Mouse (Mus musculus): ENCODE data around the gene Aldh3a1.
"Not testable (repeated sequence)": the region's sequence is repeated elsewhere in the genome, so short reads cannot be mapped to it uniquely, and the experiment has no call there.

Gene Aldh3a1

DNA sequence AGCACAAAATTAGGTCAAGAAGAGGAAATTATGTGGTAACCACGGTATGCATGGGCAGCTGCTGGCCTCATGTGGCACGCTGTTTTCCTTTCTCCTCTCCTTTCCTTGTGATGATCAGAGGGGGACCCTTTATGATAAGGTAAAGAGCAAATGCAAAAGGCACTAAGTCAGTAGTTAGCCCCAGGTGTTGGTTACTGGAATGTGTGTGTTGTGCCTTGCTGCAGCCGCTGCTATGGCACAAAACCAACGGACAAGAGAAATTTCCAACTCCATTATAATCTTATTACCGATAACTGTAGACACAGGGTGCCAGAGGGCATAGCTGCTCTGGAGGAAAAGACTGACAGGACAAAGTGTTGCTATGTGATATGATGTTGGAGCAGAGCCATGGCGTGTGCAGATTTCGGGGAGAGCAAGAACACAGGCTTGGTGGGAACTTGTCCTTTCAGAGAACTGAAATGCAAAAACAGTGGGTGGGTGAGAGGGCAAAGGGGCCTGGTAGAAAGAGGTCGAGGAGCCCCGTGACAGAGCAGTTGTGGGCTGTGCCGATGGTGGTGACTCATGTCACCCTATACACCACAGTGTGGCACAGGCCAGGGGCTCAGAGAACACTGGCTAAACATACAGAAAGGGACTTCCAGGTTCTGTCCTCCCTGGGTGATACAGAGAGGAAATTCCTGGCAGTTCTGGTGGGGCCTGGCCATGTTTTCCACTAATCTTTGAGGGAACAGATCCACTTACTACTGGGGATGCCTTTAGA, at the start of gene Aldh3a1:
Gene Aldh3a1, plus strand, starts transcription at position 51 of the 760 bp plus-strand sequence.
- no peak for DNase-seq (ENCODE audit: low spot score)

- DNase-seq (ENCODE audit: low spot score): no peak
These were observed 49.2 kb upstream of the Aldh3a1 start for GRCm38 (mm10) chr11:61158141-61158540.

DNA sequence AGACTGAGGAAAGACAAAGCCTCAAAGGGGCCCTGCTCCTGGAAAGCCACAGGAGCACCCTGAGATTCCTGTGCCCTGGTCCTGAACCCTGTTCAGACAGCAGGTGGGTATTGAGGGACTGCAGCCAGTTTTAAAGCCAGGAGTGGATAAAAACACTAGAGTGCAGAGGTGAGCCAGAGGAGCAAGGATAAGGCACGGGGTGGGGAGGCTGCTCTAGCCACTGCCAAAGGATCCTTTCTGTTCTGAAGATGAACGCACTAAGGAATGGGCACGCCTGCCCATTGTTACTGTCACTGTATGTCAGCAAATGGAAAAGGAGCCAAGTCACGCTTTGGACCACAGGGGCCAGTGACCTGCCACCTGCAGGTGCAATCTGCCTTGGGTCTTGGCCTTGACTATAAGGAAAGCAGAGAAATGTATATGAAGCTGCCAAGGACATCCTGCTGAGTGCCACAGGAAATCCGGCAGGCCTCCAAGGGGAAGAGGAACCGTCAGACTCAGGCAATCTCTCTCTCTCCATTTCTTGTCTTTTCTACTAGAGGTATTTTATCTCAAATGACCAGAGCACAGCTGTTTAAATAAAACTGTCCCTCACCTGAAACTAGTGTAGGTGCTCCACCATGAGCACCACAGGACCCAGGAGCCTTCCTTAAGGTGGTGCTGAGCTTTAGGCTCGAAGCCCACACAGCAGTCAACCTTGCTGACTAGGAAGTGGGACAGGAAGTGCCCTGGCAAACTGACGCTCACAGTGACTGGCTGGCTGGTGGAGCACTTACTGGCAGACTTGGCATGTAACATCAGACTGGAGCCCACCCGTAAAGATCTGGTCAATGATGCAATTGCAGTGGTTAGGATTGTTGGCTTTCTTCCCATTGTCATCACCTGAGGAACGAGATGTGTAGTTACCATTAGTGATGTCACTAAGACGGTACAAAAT, 47.3 kb upstream of the Aldh3a1 start:
- DNase-seq (ENCODE audit: low spot score): no peak

- DNase-seq (ENCODE audit: low spot score): no peak
These were observed 46.2 kb upstream of the Aldh3a1 start for GRCm38 (mm10) chr11:61161121-61161520.

DNA sequence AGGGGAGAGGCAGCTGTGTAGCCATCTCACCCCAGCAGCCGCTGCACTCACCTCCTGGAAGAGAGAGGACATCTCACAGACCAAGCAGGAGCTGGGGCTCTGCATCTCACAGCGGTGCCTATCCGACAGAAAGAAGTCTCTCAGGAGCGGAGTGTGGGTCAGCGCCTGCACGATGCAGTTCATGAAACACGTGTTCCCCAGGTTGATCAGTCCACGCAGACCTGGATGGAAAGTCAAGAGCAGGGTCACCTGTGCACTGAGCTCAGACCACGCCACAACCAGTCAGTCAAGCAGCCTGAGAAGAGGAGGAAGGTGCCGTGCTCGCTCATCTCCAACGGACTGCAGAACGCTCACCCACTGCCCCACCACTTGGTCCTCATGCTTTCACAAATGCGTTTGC, 44.6 kb upstream of the Aldh3a1 start:
- no peak for DNase-seq (ENCODE audit: low spot score)

DNA sequence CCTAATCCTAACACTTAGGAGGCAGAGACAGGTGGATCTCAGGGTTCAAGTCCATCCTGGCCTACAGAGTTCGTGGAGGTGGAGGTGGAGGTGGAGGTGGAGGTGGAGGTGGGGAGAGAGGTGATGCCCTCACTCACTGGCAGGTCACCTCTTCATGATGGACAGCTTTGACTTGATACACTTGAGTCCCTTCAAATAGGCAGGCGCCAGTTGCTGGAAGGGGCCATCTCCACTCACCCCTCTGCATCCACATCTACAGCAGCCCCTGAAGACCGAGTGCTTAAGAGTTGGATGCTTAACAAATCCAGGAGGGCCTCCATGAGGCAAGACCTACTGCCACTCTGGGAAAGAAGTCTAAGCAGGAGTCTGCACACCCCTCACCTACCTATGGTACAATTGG, 44.0 kb upstream of the Aldh3a1 start:
- no peak for DNase-seq (ENCODE audit: low spot score)

GRCm38 (mm10) chr11:61164366-61164765, 43.0 kb upstream of the Aldh3a1 start:
- no peak for DNase-seq (ENCODE audit: low spot score)

DNA sequence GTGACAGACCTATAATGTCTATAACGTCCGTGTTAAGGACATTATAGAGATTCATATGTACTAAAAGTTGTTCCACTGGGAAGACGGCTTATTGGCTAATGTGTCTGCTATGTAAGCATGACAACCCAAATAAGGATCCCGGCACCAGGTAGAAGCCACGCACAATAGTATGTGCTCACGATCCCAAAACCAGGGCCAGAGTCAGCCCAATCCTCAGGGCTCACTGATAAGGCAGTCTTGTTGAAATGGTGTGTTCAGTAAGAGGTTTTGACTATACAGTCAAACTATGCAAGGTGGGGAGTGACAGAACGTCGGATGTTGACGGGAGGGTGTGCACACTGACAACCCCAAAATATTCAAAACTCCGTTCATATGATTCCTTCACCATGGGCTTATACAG, 42.5 kb upstream of the Aldh3a1 start:
- DNase-seq (ENCODE audit: low spot score): no peak

GRCm38 (mm10) chr11:61170184-61170583, 37.2 kb upstream of the Aldh3a1 start:
- DNase-seq (ENCODE audit: low spot score): no peak

GRCm38 (mm10) chr11:61173477-61173876, 33.9 kb upstream of the Aldh3a1 start:
- not testable (repeated sequence) for DNase-seq (ENCODE audit: low spot score)

DNA sequence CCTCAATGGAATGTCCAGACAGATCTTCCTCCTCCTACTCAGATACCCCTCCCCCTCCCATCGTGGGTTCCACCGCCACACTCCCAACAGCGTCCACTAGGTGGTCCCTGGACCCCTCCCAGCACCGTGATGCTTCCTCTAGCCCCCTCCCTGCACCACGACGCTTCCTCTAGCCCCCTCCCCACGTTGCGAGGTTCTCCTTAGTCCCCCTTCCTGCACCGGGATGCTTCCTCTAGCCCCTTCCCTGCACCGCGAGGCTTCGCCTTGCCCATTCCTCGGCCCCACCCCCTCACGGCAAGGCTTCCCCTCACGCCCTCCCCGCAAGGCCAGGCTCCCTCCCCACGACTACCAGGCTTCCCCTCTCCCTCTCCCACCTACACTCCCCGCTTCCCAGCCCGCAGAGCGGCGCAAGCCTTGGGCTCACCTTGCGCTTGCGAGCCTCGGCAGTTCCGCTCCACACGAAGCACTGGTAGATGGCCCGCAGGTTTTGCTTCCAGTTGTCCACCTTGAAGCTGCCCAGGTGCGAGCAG, 33.0 kb upstream of the Aldh3a1 start:
- DNase-seq (ENCODE audit: low spot score): no peak

GRCm38 (mm10) chr11:61174821-61175658, 32.3 kb upstream of the Aldh3a1 start, which contains the start of gene Usp22:
TSS of gene Usp22 (minus strand) at chr11:61175055.
- peak; percentile 97 for DNase-seq (ENCODE audit: low spot score)

DNA sequence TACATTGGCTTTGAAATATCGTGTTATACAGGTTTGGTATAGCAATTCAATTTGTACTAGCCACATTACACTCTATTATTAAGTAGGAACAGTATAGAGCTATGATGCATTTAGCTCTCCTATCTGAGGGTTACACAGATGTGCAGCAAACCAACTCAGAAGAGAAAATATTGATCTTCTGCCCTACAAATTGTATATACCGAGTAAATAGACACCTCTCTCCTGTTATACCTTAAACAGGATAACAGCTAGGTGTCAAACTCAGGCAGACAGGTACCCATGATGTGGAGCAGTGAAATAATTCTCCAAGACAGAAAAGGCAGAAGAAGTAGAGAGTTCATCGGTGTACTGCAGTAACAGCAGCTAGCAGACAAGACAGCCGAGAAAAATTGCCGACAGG, 31.6 kb upstream of the Aldh3a1 start:
- DNase-seq (ENCODE audit: low spot score): no peak

DNA sequence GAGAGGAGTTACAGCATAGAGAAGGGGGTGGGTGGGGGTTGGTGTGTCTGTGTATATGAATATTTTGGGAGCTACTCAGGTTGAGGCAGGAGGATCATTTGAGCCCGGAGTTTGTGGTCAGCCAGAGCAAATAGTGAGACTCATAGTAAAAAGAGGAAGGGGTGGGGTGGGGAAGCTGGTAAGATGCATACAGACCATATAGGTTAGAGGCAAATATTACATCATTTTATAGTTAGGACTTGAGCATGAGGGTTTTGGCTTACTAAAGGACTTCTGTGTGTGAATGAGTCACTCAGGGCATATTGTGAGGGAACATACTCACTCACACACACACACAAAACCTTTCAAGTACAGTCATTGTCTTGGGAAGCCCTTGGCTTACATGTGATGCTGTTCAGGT, 31.0 kb upstream of the Aldh3a1 start:
- DNase-seq (ENCODE audit: low spot score): no peak

- no peak for DNase-seq (ENCODE audit: low spot score)
These were observed 27.0 kb upstream of the Aldh3a1 start for GRCm38 (mm10) chr11:61180361-61180760.

DNA sequence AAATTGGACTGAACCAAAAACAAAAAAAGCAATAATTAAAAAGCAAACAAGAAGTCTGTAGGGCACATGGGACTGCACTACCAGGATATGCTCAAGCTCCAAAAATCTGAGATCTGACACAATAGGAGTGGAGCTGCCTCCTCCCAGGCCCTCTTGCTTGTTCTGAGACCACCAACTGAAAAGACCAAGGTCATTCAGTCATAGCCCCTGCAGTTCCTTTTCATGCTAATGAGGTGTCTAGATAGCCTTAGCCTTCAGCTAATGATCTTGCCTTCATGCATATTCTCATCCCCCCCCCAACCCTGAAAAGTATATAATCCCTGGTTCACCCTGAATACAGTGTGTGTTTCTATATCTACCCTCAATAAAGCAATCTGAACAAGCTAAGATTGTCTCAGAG, 25.7 kb upstream of the Aldh3a1 start:
- no peak for DNase-seq (ENCODE audit: low spot score)

DNA sequence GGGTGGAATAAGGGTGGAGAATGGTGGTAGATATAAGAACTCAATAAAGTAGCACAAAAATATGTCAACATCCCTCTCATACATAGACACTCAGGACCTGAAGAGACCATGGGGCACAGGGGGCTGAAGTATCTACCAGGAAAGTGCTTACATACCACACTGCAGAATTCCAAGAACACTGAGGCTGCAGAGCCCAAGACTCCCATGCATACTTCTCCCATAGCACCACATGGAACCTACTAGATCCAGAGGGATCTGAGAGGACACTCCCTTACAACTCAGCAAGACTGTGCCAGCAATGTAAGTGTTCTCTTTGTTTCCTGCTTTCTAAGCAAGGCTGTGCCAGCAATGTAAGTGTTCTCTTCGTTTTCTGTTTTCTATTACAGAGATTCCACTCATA, 23.5 kb upstream of the Aldh3a1 start:
- no peak for DNase-seq (ENCODE audit: low spot score)

DNA sequence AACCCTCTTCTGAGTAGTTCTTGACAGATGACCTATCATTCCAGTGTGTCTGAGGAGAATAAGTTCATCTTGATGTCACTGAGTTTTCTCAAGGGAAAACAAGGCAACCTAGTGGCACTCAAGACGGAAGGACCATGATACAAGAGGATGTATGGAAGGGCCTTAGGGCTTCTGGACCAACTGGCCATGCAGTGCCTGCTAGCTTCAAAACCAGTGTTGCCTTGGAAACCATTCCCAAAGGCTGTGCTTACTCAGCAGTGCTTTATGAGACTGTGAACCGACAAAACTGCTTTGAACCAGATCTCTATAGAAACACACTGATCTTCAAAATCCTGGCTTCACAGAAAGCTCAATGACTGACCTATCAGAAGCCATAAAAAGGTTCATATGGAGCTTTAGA, 16.6 kb upstream of the Aldh3a1 start:
- DNase-seq (ENCODE audit: low spot score): no peak

DNA sequence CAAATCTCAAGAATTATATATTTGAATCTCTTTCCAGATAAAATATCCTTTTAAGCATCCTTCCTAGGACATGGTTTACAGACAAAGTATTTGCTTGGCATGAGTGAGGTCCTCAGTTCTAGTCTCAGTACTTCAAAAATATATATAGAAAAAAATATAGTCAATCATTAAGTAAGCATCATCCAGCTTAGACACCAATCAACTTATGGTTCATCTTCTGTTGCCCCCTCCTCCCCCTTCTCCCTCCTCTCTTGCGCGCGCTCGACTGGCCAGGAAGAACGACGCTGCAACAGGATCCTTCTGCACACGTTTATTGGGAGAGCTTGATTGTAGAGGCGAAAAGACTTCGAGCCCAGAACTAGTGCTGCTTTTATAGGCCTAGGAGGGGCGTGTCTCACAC, 15.2 kb upstream of the Aldh3a1 start:
- not testable (repeated sequence) for DNase-seq (ENCODE audit: low spot score)

GRCm38 (mm10) chr11:61192779-61193178, 14.6 kb upstream of the Aldh3a1 start:
- no peak for DNase-seq (ENCODE audit: low spot score)

DNA sequence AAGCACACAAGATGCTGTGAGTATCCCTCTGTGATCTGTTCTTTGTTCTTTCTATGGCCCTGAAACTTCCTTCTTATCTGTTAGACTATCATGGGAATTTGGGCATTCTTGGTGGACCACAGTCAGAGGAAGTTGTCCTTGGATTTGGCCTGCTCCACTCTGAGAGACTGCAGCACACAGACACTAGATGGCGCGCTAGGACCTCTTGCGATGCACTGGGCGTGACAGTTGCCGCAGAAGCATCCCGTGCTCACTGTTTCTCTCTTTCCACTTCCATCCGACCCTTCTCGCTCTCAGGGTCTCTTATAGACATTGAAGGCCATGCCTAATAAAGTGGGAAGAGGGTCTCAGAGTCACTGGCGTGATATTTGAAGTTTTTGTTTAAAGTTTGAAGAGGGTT, 13.9 kb upstream of the Aldh3a1 start:
- DNase-seq (ENCODE audit: low spot score): peak; percentile 61
